ENCODE assay signal across 8 mouse cellular contexts in genomic region chr9:108492043-108492750, GRCm38 (mm10). TPM values are rescaled to one million over a fixed set of nuclear protein-coding genes. Genes with fewer than 3 reads are reported as not detected.
DNase-seq lines count a peak whose midpoint lies in the region; ATAC-seq and TF ChIP-seq lines count a peak whose summit lies in the region.

No protein-coding gene starts in this region.

- ATAC-seq in embryonic facial prominence, embryonic 12.5 days (ENCODE audit: insufficient number of reproducible peaks, insufficient read depth, low FRiP score, low TSS enrichment) = no peak
- ATAC-seq in heart, postnatal 0 days (ENCODE audit: insufficient read depth, low read depth) = no peak
- ATAC-seq in neutrophil, adult 5-6 weeks (ENCODE audit: extremely low read depth, insufficient number of reproducible peaks, low FRiP score, poor library complexity, severe bottlenecking) = 0 out of 2 replicates have a peak, but pooled peaks have one; percentile 2

- peak overlapping the region; percentile 95 for H3K4me3 ChIP-seq in embryonic facial prominence, embryonic 12.5 days
- H3K4me3 ChIP-seq in heart, postnatal 0 days (ENCODE audit: low read depth, low read length) = peak overlapping the region; percentile 66

- TF ChIP-seq CTCF in heart, postnatal 0 days (IDR thresholded peaks at IDR 0.05; ENCODE audit: low read depth) = no peak

- peak overlapping the region; percentile 97 for H3K9ac ChIP-seq in embryonic facial prominence, embryonic 12.5 days
- H3K9ac ChIP-seq in heart, postnatal 0 days (replicated peaks; ENCODE audit: low read depth, low read length) = peak overlapping the region; percentile 78

- peak overlapping the region; percentile 93 for H3K4me2 ChIP-seq in embryonic facial prominence, embryonic 12.5 days (replicated peaks)
- H3K4me2 ChIP-seq in heart, postnatal 0 days (ENCODE audit: low read depth, low read length) = peak overlapping the region; percentile 78

- peak overlapping the region; percentile 96; the same call in 1 of the 2 replicates for H3K27ac ChIP-seq in embryonic facial prominence, embryonic 12.5 days
- H3K27ac ChIP-seq in heart, postnatal 0 days (ENCODE audit: low read depth) = peak overlapping the region; percentile 95; the same call in 1 of the 2 replicates

- peak; percentile 55 to 76 for DNase-seq in right cerebral cortex, postnatal 10 days (ENCODE audit: low spot score in 2 of 2)
- DNase-seq in right cerebral cortex, postnatal 25 days = no peak
- no peak for DNase-seq in heart, postnatal 0 days (ENCODE audit: low spot score)
- peak; percentile 23 for DNase-seq in liver
- no peak for DNase-seq in right cerebral cortex, postnatal 14 days
- no peak for DNase-seq in right cerebral cortex, postnatal 36 days (ENCODE audit: low spot score in 2 of 2)

- peaks cover 80% of the 10 kb centered on the region for H3K36me3 ChIP-seq in embryonic facial prominence, embryonic 12.5 days
- H3K36me3 ChIP-seq in heart, postnatal 0 days (replicated peaks; ENCODE audit: control insufficient read depth, insufficient read depth, low read length) = peaks cover 81% of the 10 kb centered on the region

- H3K9me3 ChIP-seq in embryonic facial prominence, embryonic 12.5 days = no peaks in the 10 kb centered on the region
- no peaks in the 10 kb centered on the region for H3K9me3 ChIP-seq in heart, postnatal 0 days (replicated peaks; ENCODE audit: control insufficient read depth, low read length)

- peaks cover 14% of the 10 kb centered on the region for H3K4me1 ChIP-seq in embryonic facial prominence, embryonic 12.5 days
- H3K4me1 ChIP-seq in heart, postnatal 0 days (ENCODE audit: control insufficient read depth, insufficient read depth) = peaks cover 12% of the 10 kb centered on the region

- no peaks in the 10 kb centered on the region for H3K27me3 ChIP-seq in embryonic facial prominence, embryonic 12.5 days
- no peaks in the 10 kb centered on the region for H3K27me3 ChIP-seq in heart, postnatal 0 days (ENCODE audit: control insufficient read depth, insufficient read depth, low read length)

- 86% methylated on average over 16 of the region's 16 CpGs for WGBS in embryonic facial prominence, embryonic 12.5 days
- WGBS in heart, postnatal 0 days = 58% methylated on average over 16 of the region's 16 CpGs

- TF ChIP-seq EP300 in heart, postnatal 0 days (IDR thresholded peaks at IDR 0.05; ENCODE audit: low read depth) = no peak

RNA-seq across cellular contexts. Expression of gene Usp19, which starts 1.8 kb away (rescaled TPM):
- 99.0 and 102 TPM in 2 replicates for polyA plus RNA-seq in embryonic facial prominence, embryonic 12.5 days (2016; fragmentation: Nextera tagmentation; extraction: Ambion mirVana)
- total RNA-seq in heart, postnatal 0 days (2014; rRNA removed; ENCODE audit: low replicate concordance) = 108 and 136 TPM in 2 replicates
- 34.8 and 38.2 TPM in 2 replicates for polyA plus RNA-seq in heart, postnatal 0 days (2015; fragmentation: Nextera tagmentation; extraction: Ambion mirVana)
- total RNA-seq in neutrophil, adult 5-6 weeks (2017) = 105 and 106 TPM in 2 replicates

RNA-seq across cellular contexts. Expression of gene Lamb2, which starts 12.7 kb away (rescaled TPM):
- 51.3 and 58.5 TPM in 2 replicates for polyA plus RNA-seq in embryonic facial prominence, embryonic 12.5 days (2016; fragmentation: Nextera tagmentation; extraction: Ambion mirVana)
- 161 and 182 TPM in 2 replicates for total RNA-seq in heart, postnatal 0 days (2014; rRNA removed; ENCODE audit: low replicate concordance)
- 44.4 and 50.8 TPM in 2 replicates for polyA plus RNA-seq in heart, postnatal 0 days (2015; fragmentation: Nextera tagmentation; extraction: Ambion mirVana)
- total RNA-seq in neutrophil, adult 5-6 weeks (2017) = not detected in 2 replicates

RNA-seq across cellular contexts. Expression of gene Qars, which starts 15.3 kb away (rescaled TPM):
- polyA plus RNA-seq in embryonic facial prominence, embryonic 12.5 days (2016; fragmentation: Nextera tagmentation; extraction: Ambion mirVana) = 110 and 115 TPM in 2 replicates
- total RNA-seq in heart, postnatal 0 days (2014; rRNA removed; ENCODE audit: low replicate concordance) = 175 and 188 TPM in 2 replicates
- 44.7 and 49.2 TPM in 2 replicates for polyA plus RNA-seq in heart, postnatal 0 days (2015; fragmentation: Nextera tagmentation; extraction: Ambion mirVana)
- total RNA-seq in neutrophil, adult 5-6 weeks (2017) = 97.9 and 119 TPM in 2 replicates

RNA-seq across cellular contexts. Expression of gene Qrich1, which starts 24.4 kb away (rescaled TPM):
- polyA plus RNA-seq in embryonic facial prominence, embryonic 12.5 days (2016; fragmentation: Nextera tagmentation; extraction: Ambion mirVana) = 160 TPM in 2 replicates
- total RNA-seq in heart, postnatal 0 days (2014; rRNA removed; ENCODE audit: low replicate concordance) = 138 and 154 TPM in 2 replicates
- 52.5 and 55.4 TPM in 2 replicates for polyA plus RNA-seq in heart, postnatal 0 days (2015; fragmentation: Nextera tagmentation; extraction: Ambion mirVana)
- 158 TPM in 2 replicates for total RNA-seq in neutrophil, adult 5-6 weeks (2017)

RNA-seq across cellular contexts. Expression of gene Klhdc8b, which starts 30.8 kb away (rescaled TPM):
- 44.5 and 46.0 TPM in 2 replicates for polyA plus RNA-seq in embryonic facial prominence, embryonic 12.5 days (2016; fragmentation: Nextera tagmentation; extraction: Ambion mirVana)
- 180 and 186 TPM in 2 replicates for total RNA-seq in heart, postnatal 0 days (2014; rRNA removed; ENCODE audit: low replicate concordance)
- polyA plus RNA-seq in heart, postnatal 0 days (2015; fragmentation: Nextera tagmentation; extraction: Ambion mirVana) = 91.6 and 92.7 TPM in 2 replicates
- 2.9 and 5.7 TPM in 2 replicates for total RNA-seq in neutrophil, adult 5-6 weeks (2017)

Comparison
In these comparisons a context has a peak if more than half of its experiments do, and no peak if none do; other contexts are left out.
1. DNase-seq: peak in right cerebral cortex, postnatal 10 days (2 of 2) and liver (single experiment); none in right cerebral cortex, postnatal 25 days (single experiment), heart, postnatal 0 days (single experiment), right cerebral cortex, postnatal 14 days (single experiment) and right cerebral cortex, postnatal 36 days (0 of 2).
2. RNA of gene Lamb2, which starts 12.7 kb away (total RNA-seq): 161 to 182 TPM in heart, postnatal 0 days; not detected in neutrophil, adult 5-6 weeks; every median in the first group is over 100 times any median in the second.